Mouse (Mus musculus): ENCODE measurements at regions not wholly inside any gene's neighbourhood (a gene's known extent, or its start where the extent isn't known, plus 50 kb on each side); places are given as distances from the start of the nearest gene placed in this dataset.
A peak's percentile ranks its signal among the peaks of the same experiment; 100 is the strongest.

GRCm38 (mm10) chr10:36158061-36158691 is 348.4 kb upstream of the Hs3st5 start:
- peak; percentile 77 for DNase-seq (ENCODE audit: low spot score)
